Mouse (Mus musculus) heart, embryonic 12.5 days (tissue): ENCODE results near the gene Klhl20. TPM values are rescaled to one million over a fixed set of nuclear protein-coding genes. Genes with fewer than 3 reads are reported as not detected.

ENCODE experiments used
- ATAC-seq: fragments of 200-750 bp; cut with Nextera tagmentation; 2 replicates; pipeline ENCODE4 v1.8.0; 2017; ENCODE audit warnings: moderate TSS enrichment, moderate library complexity; ENCODE audit not compliant: insufficient number of reproducible peaks, low FRiP score
- H3K27ac ChIP-seq: fragments of 300-500 bp; sonication (generic); 2 replicates; pipeline ENCODE4 v1.5.1; 2016; ENCODE audit warnings: mild to moderate bottlenecking, moderate library complexity; ENCODE audit not compliant: poor library complexity, severe bottlenecking
- H3K27me3 ChIP-seq: fragments of 300-500 bp; sonication (generic); replicated peaks from 2 replicates; pipeline ENCODE4 v1.6.1; 2016; ENCODE audit warnings: mild to moderate bottlenecking, moderate library complexity
- H3K36me3 ChIP-seq: fragments of 300-500 bp; sonication (generic); 2 replicates; pipeline ENCODE4 v1.6.1; 2016; ENCODE audit warnings: mild to moderate bottlenecking, moderate library complexity
- H3K4me1 ChIP-seq: fragments of 300-500 bp; sonication (generic); replicated peaks from 2 replicates; pipeline ENCODE4 v1.6.1; 2016; ENCODE audit warnings: mild to moderate bottlenecking
- H3K4me2 ChIP-seq: fragments of 300-500 bp; sonication (generic); 2 replicates; pipeline ENCODE4 v1.6.1; 2016; ENCODE audit warnings: mild to moderate bottlenecking, moderate library complexity
- H3K4me3 ChIP-seq: fragments of 300-500 bp; sonication (generic); 2 replicates; pipeline ENCODE4 v1.5.1; 2016; ENCODE audit warnings: mild to moderate bottlenecking
- H3K9ac ChIP-seq: fragments of 300-500 bp; sonication (generic); 2 replicates; pipeline ENCODE4 v1.6.1; 2016; ENCODE audit warnings: mild to moderate bottlenecking, moderate library complexity
- H3K9me3 ChIP-seq: fragments of 300-500 bp; sonication (generic); replicated peaks from 2 replicates; pipeline ENCODE4 v1.6.1; 2016; ENCODE audit warnings: mild to moderate bottlenecking, moderate library complexity
- WGBS: fragments of 180-500 bp; shearing (Covaris S2); methylation state at CpG from one replicate; pipeline ENCODE4 v1.1.7; 2016; 5-methylcytosine and 5-hydroxymethylcytosine counted together
- polyA plus RNA-seq: library from polyadenylated mRNA; unstranded; fragments of >200 nt; fragmentation: Nextera tagmentation; extraction: Ambion mirVana; gene quantifications from 2 replicates; pipeline ENCODE4 v1.2.1, GENCODE M21; 2016

The Klhl20 gene
- polyA plus RNA-seq, 1 experiment from 2014 or later: 14.6 TPM

- no peaks in the 10 kb centered on the region for H3K36me3 ChIP-seq
- 71% methylated on average over 9 of the region's 9 CpGs for WGBS
- H3K27me3 ChIP-seq: peaks cover 4% of the 10 kb centered on the region; the same call in 1 of the 2 replicates
- H3K4me3 ChIP-seq: no peak overlapping the region
- no peak for ATAC-seq
- H3K9ac ChIP-seq: no peak overlapping the region
- no peak overlapping the region for H3K4me2 ChIP-seq
- no peak overlapping the region for H3K27ac ChIP-seq
- H3K9me3 ChIP-seq: no peaks in the 10 kb centered on the region
- H3K4me1 ChIP-seq: peaks cover 5% of the 10 kb centered on the region
Measured at GRCm38 (mm10) chr1:161140026-161140762, 8.9 kb upstream of the Klhl20 start.

GRCm38 (mm10) chr1:161139496-161139895, 8.2 kb upstream of the Klhl20 start:
- no peak overlapping the region for H3K4me3 ChIP-seq
- H3K9ac ChIP-seq: no peak overlapping the region
- ATAC-seq: no peak
- no peak overlapping the region for H3K27ac ChIP-seq
- peaks cover 4% of the 10 kb centered on the region; the same call in 1 of the 2 replicates for H3K27me3 ChIP-seq
- 72% methylated on average over 2 of the region's 2 CpGs for WGBS
- H3K4me2 ChIP-seq: no peak overlapping the region
- H3K9me3 ChIP-seq: no peaks in the 10 kb centered on the region
- H3K4me1 ChIP-seq: peaks cover 5% of the 10 kb centered on the region
- no peaks in the 10 kb centered on the region for H3K36me3 ChIP-seq

- no peak for ATAC-seq
- Histone ChIP-seq H3K9me3 (no peaks in the 10 kb centered on the region), H3K4me2 (no peak overlapping the region), H3K4me3 (no peak overlapping the region), H3K4me1 (peaks cover 10% of the 10 kb centered on the region; the same call in 1 of the 2 replicates), H3K36me3 (peaks cover 11% of the 10 kb centered on the region), H3K27me3 (no peaks in the 10 kb centered on the region), H3K9ac (no peak overlapping the region), H3K27ac (no peak overlapping the region)
- 75% methylated on average over 1 of the region's 1 CpGs for WGBS
Measured at GRCm38 (mm10) chr1:161126461-161126860, 4.8 kb downstream of the Klhl20 start.

GRCm38 (mm10) chr1:161122661-161123418, 8.5 kb downstream of the Klhl20 start:
- H3K9ac ChIP-seq: no peak overlapping the region
- peaks cover 13% of the 10 kb centered on the region for H3K36me3 ChIP-seq
- H3K9me3 ChIP-seq: no peaks in the 10 kb centered on the region
- no peaks in the 10 kb centered on the region for H3K27me3 ChIP-seq
- no peak overlapping the region for H3K4me3 ChIP-seq
- 90% methylated on average over 10 of the region's 10 CpGs for WGBS
- H3K27ac ChIP-seq: no peak overlapping the region
- no peak overlapping the region for H3K4me2 ChIP-seq
- no peak for ATAC-seq
- no peaks in the 10 kb centered on the region for H3K4me1 ChIP-seq

GRCm38 (mm10) chr1:161114591-161114990, 16.7 kb downstream of the Klhl20 start:
- peaks cover under 1% of the 10 kb centered on the region for H3K36me3 ChIP-seq
- no peaks in the 10 kb centered on the region for H3K4me1 ChIP-seq
- H3K4me3 ChIP-seq: no peak overlapping the region
- no peaks in the 10 kb centered on the region for H3K9me3 ChIP-seq
- no peak for ATAC-seq
- H3K9ac ChIP-seq: no peak overlapping the region
- no peak overlapping the region for H3K27ac ChIP-seq
- H3K27me3 ChIP-seq: no peaks in the 10 kb centered on the region
- H3K4me2 ChIP-seq: no peak overlapping the region

- no peak overlapping the region for H3K9ac ChIP-seq
- no peaks in the 10 kb centered on the region for H3K4me1 ChIP-seq
- no peaks in the 10 kb centered on the region for H3K27me3 ChIP-seq
Measured at GRCm38 (mm10) chr1:161109216-161109615, 22.1 kb downstream of the Klhl20 start.

GRCm38 (mm10) chr1:161103842-161104241, 27.5 kb downstream of the Klhl20 start:
- ATAC-seq: no peak
- peaks cover 39% of the 10 kb centered on the region for H3K36me3 ChIP-seq

More at GRCm38 (mm10) chr1:161109216-161109615, 22.1 kb downstream of the Klhl20 start:
- Histone ChIP-seq H3K27ac (no peak overlapping the region), H3K36me3 (peaks cover 26% of the 10 kb centered on the region), H3K4me2 (no peak overlapping the region), H3K9me3 (no peaks in the 10 kb centered on the region), H3K4me3 (no peak overlapping the region)
- ATAC-seq: no peak
- WGBS: 86% methylated on average over 8 of the region's 8 CpGs

GRCm38 (mm10) chr1:161099721-161100405, 31.4 kb downstream of the Klhl20 start:
- H3K9me3 ChIP-seq: no peaks in the 10 kb centered on the region
- H3K4me1 ChIP-seq: no peaks in the 10 kb centered on the region
- ATAC-seq: no peak
- H3K4me3 ChIP-seq: no peak overlapping the region
- WGBS: 84% methylated on average over 4 of the region's 4 CpGs
- H3K9ac ChIP-seq: no peak overlapping the region
- no peaks in the 10 kb centered on the region for H3K27me3 ChIP-seq
- H3K36me3 ChIP-seq: peaks cover 42% of the 10 kb centered on the region
- no peak overlapping the region for H3K27ac ChIP-seq
- no peak overlapping the region for H3K4me2 ChIP-seq

More at GRCm38 (mm10) chr1:161103842-161104241, 27.5 kb downstream of the Klhl20 start:
- H3K4me3 ChIP-seq: no peak overlapping the region
- H3K4me1 ChIP-seq: no peaks in the 10 kb centered on the region
- 64% methylated on average over 1 of the region's 1 CpGs for WGBS
- H3K4me2 ChIP-seq: no peak overlapping the region
- no peaks in the 10 kb centered on the region for H3K9me3 ChIP-seq
- no peaks in the 10 kb centered on the region for H3K27me3 ChIP-seq
- no peak overlapping the region for H3K27ac ChIP-seq
- H3K9ac ChIP-seq: no peak overlapping the region

- 92% methylated on average over 3 of the region's 3 CpGs for WGBS
- no peak for ATAC-seq
- peaks cover 19% of the 10 kb centered on the region for H3K4me1 ChIP-seq
- no peak overlapping the region for H3K4me2 ChIP-seq
- H3K36me3 ChIP-seq: peaks cover 31% of the 10 kb centered on the region
- no peak overlapping the region for H3K27ac ChIP-seq
- no peak overlapping the region for H3K9ac ChIP-seq
- no peaks in the 10 kb centered on the region for H3K27me3 ChIP-seq
- no peaks in the 10 kb centered on the region for H3K9me3 ChIP-seq
- H3K4me3 ChIP-seq: no peak overlapping the region
Measured at GRCm38 (mm10) chr1:161077243-161077642, 54.1 kb downstream of the Klhl20 start.

GRCm38 (mm10) chr1:161076238-161076637, 55.1 kb downstream of the Klhl20 start:
- H3K27ac ChIP-seq: no peak overlapping the region
- H3K4me1 ChIP-seq: peaks cover 23% of the 10 kb centered on the region
- H3K9me3 ChIP-seq: no peaks in the 10 kb centered on the region
- 89% methylated on average over 6 of the region's 6 CpGs for WGBS
- H3K9ac ChIP-seq: no peak overlapping the region
- no peaks in the 10 kb centered on the region for H3K27me3 ChIP-seq
- H3K4me2 ChIP-seq: no peak overlapping the region
- ATAC-seq: no peak
- peaks cover 28% of the 10 kb centered on the region for H3K36me3 ChIP-seq
- H3K4me3 ChIP-seq: no peak overlapping the region

- Histone ChIP-seq H3K4me1 (peaks cover 26% of the 10 kb centered on the region), H3K9ac (peak overlapping the region; percentile 84), H3K4me2 (peak overlapping the region; percentile 72), H3K36me3 (peaks cover 7% of the 10 kb centered on the region; the same call in 1 of the 2 replicates), H3K9me3 (no peaks in the 10 kb centered on the region), H3K27me3 (no peaks in the 10 kb centered on the region), H3K27ac (peak overlapping the region; percentile 75), H3K4me3 (peak overlapping the region; percentile 83)
- under 1% methylated on average over 12 of the region's 12 CpGs for WGBS
- no peak for ATAC-seq
Measured at GRCm38 (mm10) chr1:161071272-161071620, 60.1 kb downstream of the Klhl20 start.
